Mouse (Mus musculus): ENCODE measurements around the gene Prkg1. TPM values are rescaled to one million over a fixed set of nuclear protein-coding genes. Genes with fewer than 3 reads are reported as not detected.

Prkg1 gene
- polyA plus RNA-seq, 2 experiments, result 7.1 to 9.6 TPM

- H3K9me3 ChIP-seq (ENCODE audit: control insufficient read depth, low read length), result no peaks in the 10 kb centered on the region
- H3K36me3 ChIP-seq (ENCODE audit: control insufficient read depth, insufficient read depth, low read length), result no peaks in the 10 kb centered on the region
- H3K4me1 ChIP-seq (ENCODE audit: control insufficient read depth, insufficient read depth, low read length), result no peaks in the 10 kb centered on the region
- TF ChIP-seq POLR2A (IDR thresholded peaks at IDR 0.05; ENCODE audit: borderline replicate concordance, extremely low read depth, insufficient read depth, insufficient read length), result no peak
- no peak overlapping the region for H3K27ac ChIP-seq (replicated peaks; ENCODE audit: low read depth, low read length)
- H3K4me3 ChIP-seq (replicated peaks; ENCODE audit: low read length), result no peak overlapping the region
- no peaks in the 10 kb centered on the region for H3K27me3 ChIP-seq (ENCODE audit: control insufficient read depth, insufficient read depth, low read length)
- H3K4me2 ChIP-seq (replicated peaks; ENCODE audit: low read depth, low read length, severe bottlenecking), result no peak overlapping the region
- no peak overlapping the region for H3K9ac ChIP-seq (ENCODE audit: low read depth, low read length, severe bottlenecking)
- 76% methylated on average over 4 of the region's 4 CpGs for WGBS
- DNase-seq (ENCODE audit: low spot score) (no peak), ATAC-seq (ENCODE audit: low FRiP score, low read depth) (no peak)
Observed at GRCm38 (mm10) chr19:30843637-30844036, 921.2 kb downstream of the Prkg1 start.

- H3K9ac ChIP-seq (ENCODE audit: low read depth, low read length, severe bottlenecking), result no peak overlapping the region
- ATAC-seq (ENCODE audit: low FRiP score, low read depth) (peak; percentile 80), DNase-seq (ENCODE audit: low spot score) (peak; percentile 83)
- H3K27me3 ChIP-seq (ENCODE audit: control insufficient read depth, insufficient read depth, low read length), result no peaks in the 10 kb centered on the region
- no peak overlapping the region for H3K27ac ChIP-seq (replicated peaks; ENCODE audit: low read depth, low read length)
- no peaks in the 10 kb centered on the region for H3K36me3 ChIP-seq (ENCODE audit: control insufficient read depth, insufficient read depth, low read length)
- WGBS, result 3% methylated on average over 4 of the region's 4 CpGs
- no peaks in the 10 kb centered on the region for H3K9me3 ChIP-seq (ENCODE audit: control insufficient read depth, low read length)
- no peak overlapping the region for H3K4me3 ChIP-seq (replicated peaks; ENCODE audit: low read length)
- TF ChIP-seq POLR2A (IDR thresholded peaks at IDR 0.05; ENCODE audit: borderline replicate concordance, extremely low read depth, insufficient read depth, insufficient read length), result no peak
- H3K4me2 ChIP-seq (replicated peaks; ENCODE audit: low read depth, low read length, severe bottlenecking), result no peak overlapping the region
- no peaks in the 10 kb centered on the region for H3K4me1 ChIP-seq (ENCODE audit: control insufficient read depth, insufficient read depth, low read length)
Observed at GRCm38 (mm10) chr19:30843052-30843564, 921.7 kb downstream of the Prkg1 start.

- TF ChIP-seq POLR2A (IDR thresholded peaks at IDR 0.05; ENCODE audit: borderline replicate concordance, extremely low read depth, insufficient read depth, insufficient read length), result no peak
- Histone ChIP-seq H3K36me3 (ENCODE audit: control insufficient read depth, insufficient read depth, low read length) (no peaks in the 10 kb centered on the region), H3K4me1 (ENCODE audit: control insufficient read depth, insufficient read depth, low read length) (no peaks in the 10 kb centered on the region), H3K4me2 (replicated peaks; ENCODE audit: low read depth, low read length, severe bottlenecking) (no peak overlapping the region), H3K27me3 (ENCODE audit: control insufficient read depth, insufficient read depth, low read length) (no peaks in the 10 kb centered on the region), H3K9me3 (ENCODE audit: control insufficient read depth, low read length) (no peaks in the 10 kb centered on the region), H3K9ac (ENCODE audit: low read depth, low read length, severe bottlenecking) (no peak overlapping the region), H3K27ac (replicated peaks; ENCODE audit: low read depth, low read length) (no peak overlapping the region), H3K4me3 (replicated peaks; ENCODE audit: low read length) (no peak overlapping the region)
- no peak; the same call in 1 of the 2 replicates for ATAC-seq (ENCODE audit: low FRiP score, low read depth)
- WGBS, result 22% methylated on average over 1 of the region's 1 CpGs
- no peak for DNase-seq (ENCODE audit: low spot score)
Observed at GRCm38 (mm10) chr19:30842640-30843039, 922.2 kb downstream of the Prkg1 start.

GRCm38 (mm10) chr19:30833045-30833651 is 931.7 kb downstream of the Prkg1 start:
- Histone ChIP-seq H3K4me2 (replicated peaks; ENCODE audit: low read depth, low read length, severe bottlenecking) (no peak overlapping the region), H3K27me3 (ENCODE audit: control insufficient read depth, insufficient read depth, low read length) (no peaks in the 10 kb centered on the region), H3K9ac (ENCODE audit: low read depth, low read length, severe bottlenecking) (no peak overlapping the region), H3K9me3 (ENCODE audit: control insufficient read depth, low read length) (no peaks in the 10 kb centered on the region), H3K36me3 (ENCODE audit: control insufficient read depth, insufficient read depth, low read length) (no peaks in the 10 kb centered on the region), H3K27ac (replicated peaks; ENCODE audit: low read depth, low read length) (no peak overlapping the region), H3K4me1 (ENCODE audit: control insufficient read depth, insufficient read depth, low read length) (no peaks in the 10 kb centered on the region), H3K4me3 (replicated peaks; ENCODE audit: low read length) (no peak overlapping the region)
- ATAC-seq (ENCODE audit: low FRiP score, low read depth) (no peak), DNase-seq (ENCODE audit: low spot score) (no peak)
- WGBS, result 21% methylated on average over 1 of the region's 1 CpGs
- no peak for TF ChIP-seq POLR2A (IDR thresholded peaks at IDR 0.05; ENCODE audit: borderline replicate concordance, extremely low read depth, insufficient read depth, insufficient read length)

GRCm38 (mm10) chr19:30829231-30829775 is 935.5 kb downstream of the Prkg1 start:
- Histone ChIP-seq H3K4me1 (ENCODE audit: control insufficient read depth, insufficient read depth, low read length) (0 out of 2 replicates have a peak, but pooled peaks cover 4% of the 10 kb centered on the region), H3K9ac (ENCODE audit: low read depth, low read length, severe bottlenecking) (no peak overlapping the region), H3K9me3 (ENCODE audit: control insufficient read depth, low read length) (no peaks in the 10 kb centered on the region), H3K27ac (replicated peaks; ENCODE audit: low read depth, low read length) (no peak overlapping the region), H3K36me3 (ENCODE audit: control insufficient read depth, insufficient read depth, low read length) (no peaks in the 10 kb centered on the region), H3K27me3 (ENCODE audit: control insufficient read depth, insufficient read depth, low read length) (no peaks in the 10 kb centered on the region), H3K4me2 (replicated peaks; ENCODE audit: low read depth, low read length, severe bottlenecking) (no peak overlapping the region), H3K4me3 (replicated peaks; ENCODE audit: low read length) (no peak overlapping the region)
- ATAC-seq (ENCODE audit: low FRiP score, low read depth) (no peak), DNase-seq (ENCODE audit: low spot score) (no peak)
- WGBS, result 83% methylated on average over 7 of the region's 7 CpGs
- no peak for TF ChIP-seq POLR2A (IDR thresholded peaks at IDR 0.05; ENCODE audit: borderline replicate concordance, extremely low read depth, insufficient read depth, insufficient read length)
